Mouse (Mus musculus) heart, adult 18-20 months (tissue): ENCODE results near the gene Cdh1. TPM values are rescaled to one million over a fixed set of nuclear protein-coding genes. Genes with fewer than 3 reads are reported as not detected.
A peak's percentile ranks its signal among the peaks of the same experiment; 100 is the strongest.
"Not testable (repeated sequence)": the region's sequence is repeated elsewhere in the genome, so short reads cannot be mapped to it uniquely, and the experiment has no call there.

Source experiments
- DNase-seq, 2 experiments: peaks; one replicate each; pipeline ENCODE4 v3.0.0; 2021 to 2022; ENCODE audit warnings: mixed read lengths in 1 of 2
- total RNA-seq, 2 experiments: library from RNA; stranded (reverse); gene quantifications; 2 replicates each; pipeline ENCODE4 v1.2.3; 2021

The Cdh1 gene
- total RNA-seq, 2 experiments from 2014 or later: 1.4 TPM; not detected in 1

DNA sequence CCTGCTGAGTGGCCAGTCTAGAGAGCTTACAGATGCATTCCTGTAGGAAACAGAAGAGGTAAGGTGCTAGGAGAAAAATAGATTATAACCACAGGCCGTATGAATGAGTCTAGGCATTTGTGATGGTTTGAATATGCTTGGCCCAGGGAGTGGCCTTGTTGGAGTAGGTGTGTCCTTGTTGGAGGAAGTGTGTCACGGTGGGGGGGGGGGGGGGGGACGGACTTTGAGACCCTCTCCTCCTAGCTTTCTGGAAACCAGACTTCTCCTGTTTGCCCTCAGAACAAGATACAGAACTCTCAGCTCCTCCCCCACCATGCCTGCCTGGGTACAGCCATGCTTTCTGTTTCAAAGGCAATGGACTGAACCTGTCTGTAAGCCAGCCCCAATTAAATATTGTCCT, 10.7 kb upstream of the Cdh1 start:
- no peak for DNase-seq

- DNase-seq: not testable (repeated sequence)
Observed at GRCm38 (mm10) chr8:106595623-106596022, 7.5 kb upstream of the Cdh1 start.

- DNase-seq: no peak
Observed at GRCm38 (mm10) chr8:106597067-106597466, 6.1 kb upstream of the Cdh1 start.

- DNase-seq: no peak
Observed at GRCm38 (mm10) chr8:106599265-106599979, 3.7 kb upstream of the Cdh1 start.

GRCm38 (mm10) chr8:106603933-106604332, 782 bp downstream of the Cdh1 start:
- no peak for DNase-seq

DNA sequence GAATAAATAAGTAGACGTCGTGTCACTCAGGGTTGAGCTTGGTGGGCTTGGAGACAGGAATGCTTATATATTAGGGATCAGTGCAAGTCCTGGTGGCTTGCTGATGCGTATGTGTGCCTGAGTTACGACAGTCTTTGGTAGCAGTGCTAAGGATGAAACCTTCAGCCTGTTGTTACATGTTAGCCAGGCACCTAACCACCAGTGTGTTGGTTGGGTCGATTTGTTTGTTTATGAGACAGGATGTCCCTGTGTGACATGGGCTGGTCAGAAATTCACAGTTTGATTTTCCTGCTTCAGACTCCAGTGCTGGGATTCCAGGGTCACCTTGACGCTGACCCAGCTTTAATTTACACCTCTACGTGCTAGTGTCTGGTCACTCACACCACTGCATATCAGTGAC, 2.5 kb downstream of the Cdh1 start:
- no peak for DNase-seq

DNA sequence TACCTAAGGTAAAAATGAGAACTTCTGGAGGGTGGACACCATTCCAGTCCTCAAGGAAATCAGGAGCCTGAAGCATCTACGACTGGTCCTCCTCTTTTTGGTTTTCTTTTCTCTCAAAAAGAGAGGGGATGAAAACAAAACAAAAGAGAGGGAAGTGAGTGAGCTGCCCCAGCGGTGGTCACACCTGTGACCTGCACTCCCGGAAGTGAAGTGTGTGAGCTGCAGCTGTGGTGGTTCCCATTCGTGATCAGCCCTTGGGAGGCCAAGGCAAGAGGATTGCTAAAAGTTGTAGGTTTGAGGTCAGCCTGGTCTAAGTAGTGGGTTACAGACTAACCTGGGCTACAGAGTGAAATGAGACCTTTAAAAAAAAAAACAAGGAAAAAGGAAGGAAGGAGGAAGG, 3.0 kb downstream of the Cdh1 start:
- no peak for DNase-seq

DNA sequence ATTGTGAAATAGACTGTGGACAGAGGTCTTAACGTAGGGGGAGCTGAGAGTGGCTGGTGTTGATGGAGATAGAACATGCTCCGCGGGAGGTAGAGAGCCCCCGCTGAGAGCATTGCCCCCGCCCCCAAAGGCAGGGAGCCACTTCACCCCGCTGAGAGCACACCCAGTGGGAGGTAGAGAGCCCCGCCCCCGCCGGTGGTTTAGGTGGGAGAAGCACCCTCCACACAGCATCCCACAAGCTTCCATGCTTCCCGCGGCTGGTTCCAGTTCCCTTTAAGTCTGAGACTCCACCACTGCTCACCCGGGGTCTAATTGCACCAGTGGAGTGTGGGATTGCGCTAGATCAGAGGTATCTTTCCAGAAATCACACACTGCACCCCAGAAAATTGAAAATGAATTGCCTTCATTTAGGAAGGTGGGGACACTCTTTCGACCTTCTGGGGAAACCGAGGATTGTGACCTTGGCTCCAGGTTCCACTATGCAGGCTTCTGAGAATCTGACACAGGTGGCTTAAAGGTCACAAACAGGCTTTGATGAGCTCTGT, 3.5 kb downstream of the Cdh1 start:
- no peak for DNase-seq

GRCm38 (mm10) chr8:106607783-106608182, 4.6 kb downstream of the Cdh1 start:
- DNase-seq: not testable (repeated sequence)

GRCm38 (mm10) chr8:106608425-106608824, 5.3 kb downstream of the Cdh1 start:
- no peak for DNase-seq

GRCm38 (mm10) chr8:106609076-106609903, 6.1 kb downstream of the Cdh1 start:
- no peak for DNase-seq

- no peak for DNase-seq
Observed at GRCm38 (mm10) chr8:106610958-106611640, 7.9 kb downstream of the Cdh1 start.

GRCm38 (mm10) chr8:106612047-106612446, 8.9 kb downstream of the Cdh1 start:
- no peak for DNase-seq

DNA sequence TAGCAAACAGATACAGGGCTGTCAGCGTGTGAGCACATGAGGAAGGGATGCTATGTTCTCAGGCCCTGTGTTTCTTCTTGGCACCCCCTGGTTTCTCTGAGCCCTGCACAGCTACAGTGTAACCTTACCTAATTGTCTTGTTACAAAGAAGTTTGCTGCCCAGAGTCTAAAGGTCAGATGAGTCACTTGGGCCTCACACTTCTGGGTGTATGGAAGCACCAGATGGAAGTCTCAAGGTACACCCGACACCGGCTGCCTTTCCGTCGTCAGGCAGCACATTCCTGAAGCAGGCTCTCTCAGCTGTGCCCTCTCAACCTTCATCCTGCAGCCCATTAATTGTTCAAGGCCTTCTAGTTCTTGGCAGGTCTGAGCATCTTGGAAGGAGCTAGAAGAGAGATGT, 11.6 kb downstream of the Cdh1 start:
- DNase-seq: no peak

GRCm38 (mm10) chr8:106615661-106616299, 12.6 kb downstream of the Cdh1 start:
- DNase-seq: no peak

DNA sequence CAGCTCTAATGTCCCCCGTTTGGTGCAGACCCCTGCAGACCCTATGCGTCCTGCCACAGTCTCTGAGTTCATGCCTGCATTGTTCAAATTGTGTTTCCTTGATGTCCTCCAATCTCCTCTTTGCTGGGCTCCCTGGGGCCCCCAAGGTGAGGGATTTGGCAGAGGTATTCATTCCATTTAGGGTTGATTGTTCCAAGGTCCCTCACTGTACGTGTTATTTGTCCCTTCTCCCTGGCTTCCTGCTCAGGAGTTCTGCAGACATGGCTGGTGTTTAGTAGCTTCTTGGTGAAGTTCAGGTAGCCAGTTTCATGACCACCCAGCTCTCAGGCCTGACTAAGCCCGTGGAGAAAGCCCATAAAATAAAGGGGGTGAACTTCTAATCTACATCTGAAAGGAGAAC, 13.5 kb downstream of the Cdh1 start:
- DNase-seq: no peak

DNA sequence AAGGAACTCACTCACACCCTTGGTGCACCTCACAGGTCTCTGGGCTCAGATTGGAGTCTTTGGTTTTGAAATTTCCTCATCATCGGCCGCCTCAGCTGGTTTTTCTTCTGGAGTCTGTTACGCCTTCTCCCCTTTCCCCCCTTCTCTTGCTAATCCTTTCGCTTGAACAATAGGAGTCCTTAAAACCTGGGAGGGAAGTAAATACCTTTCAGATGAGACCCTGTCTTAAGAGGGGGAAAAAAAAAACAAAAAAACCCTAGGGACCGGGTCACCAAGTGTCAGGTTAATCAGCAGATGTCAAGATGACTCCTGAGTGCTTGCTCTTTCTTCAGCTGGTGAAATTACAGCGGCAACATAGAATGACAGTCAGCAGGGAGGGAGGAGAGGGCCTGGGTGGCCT, 14.0 kb downstream of the Cdh1 start:
- DNase-seq: no peak

- DNase-seq: no peak
Observed at GRCm38 (mm10) chr8:106617865-106618264, 14.7 kb downstream of the Cdh1 start.

GRCm38 (mm10) chr8:106618324-106618723, 15.2 kb downstream of the Cdh1 start:
- DNase-seq: no peak

GRCm38 (mm10) chr8:106619549-106620245, 16.5 kb downstream of the Cdh1 start:
- DNase-seq: peak; percentile 34 to 52

- no peak for DNase-seq
Observed at GRCm38 (mm10) chr8:106620488-106620887, 17.3 kb downstream of the Cdh1 start.

GRCm38 (mm10) chr8:106623016-106623415, 19.9 kb downstream of the Cdh1 start:
- no peak for DNase-seq
